Mouse (Mus musculus): ENCODE results near the gene Gm45713. TPM values are rescaled to one million over a fixed set of nuclear protein-coding genes. Genes with fewer than 3 reads are reported as not detected.
A peak's percentile ranks its signal among the peaks of the same experiment; 100 is the strongest.
"Not testable (repeated sequence)": the region's sequence is repeated elsewhere in the genome, so short reads cannot be mapped to it uniquely, and the experiment has no call there.

The Gm45713 gene
- total RNA-seq, 2 experiments from 2014 or later = not detected

GRCm38 (mm10) chr7:45163735-45164490, 27.9 kb upstream of the Gm45713 start, which contains the start of gene Slc17a7:
Gene Slc17a7 (plus strand): TSS chr7:45163949.
- intact Hi-C loops (cut with DNase I; ENCODE audit: low total_unique reads) = no loop called here
- no peak for DNase-seq

GRCm38 (mm10) chr7:45162996-45163615, 27.1 kb upstream of the Gm45713 start:
- no peak for DNase-seq
- intact Hi-C loops (cut with DNase I; ENCODE audit: low total_unique reads) = no loop called here

GRCm38 (mm10) chr7:45162551-45162950, 26.5 kb upstream of the Gm45713 start:
- intact Hi-C loops (cut with DNase I; ENCODE audit: low total_unique reads) = no loop called here

GRCm38 (mm10) chr7:45161612-45162473, 25.8 kb upstream of the Gm45713 start:
- intact Hi-C loops (cut with DNase I; ENCODE audit: low total_unique reads) = no loop called here
- peak; percentile 90 for DNase-seq

More at GRCm38 (mm10) chr7:45162551-45162950, 26.5 kb upstream of the Gm45713 start:
- no peak for DNase-seq

- DNase-seq = no peak
- intact Hi-C loops (cut with DNase I; ENCODE audit: low total_unique reads) = no loop called here
These were observed 24.8 kb upstream of the Gm45713 start for GRCm38 (mm10) chr7:45160866-45161265.

- intact Hi-C loops (cut with DNase I; ENCODE audit: low total_unique reads) = no loop called here
- DNase-seq = no peak
These were observed 24.3 kb upstream of the Gm45713 start for GRCm38 (mm10) chr7:45160316-45160800.

GRCm38 (mm10) chr7:45158991-45159390, 23.0 kb upstream of the Gm45713 start:
- intact Hi-C loops (cut with DNase I; ENCODE audit: low total_unique reads) = loop anchor here (2.0 kb wide), 1 partner anchor 42 kb away; no protein-coding TSS in a partner anchor
- DNase-seq = no peak

GRCm38 (mm10) chr7:45157459-45157858, 21.4 kb upstream of the Gm45713 start:
- no peak for DNase-seq
- intact Hi-C loops (cut with DNase I; ENCODE audit: low total_unique reads) = no loop called here

- intact Hi-C loops (cut with DNase I; ENCODE audit: low total_unique reads) = no loop called here
- DNase-seq = no peak
These were observed 20.2 kb upstream of the Gm45713 start for GRCm38 (mm10) chr7:45156206-45156605.

GRCm38 (mm10) chr7:45155590-45155989, 19.6 kb upstream of the Gm45713 start:
- intact Hi-C loops (cut with DNase I; ENCODE audit: low total_unique reads) = no loop called here
- DNase-seq = no peak

- intact Hi-C loops (cut with DNase I; ENCODE audit: low total_unique reads) = no loop called here
- peak; percentile 74 for DNase-seq
These were observed 19.0 kb upstream of the Gm45713 start for GRCm38 (mm10) chr7:45154993-45155514.

GRCm38 (mm10) chr7:45154096-45154992, 18.3 kb upstream of the Gm45713 start, which contains the start of the genes Pih1d1 and Aldh16a1:
Gene Pih1d1 (plus strand): TSS chr7:45154303.
Gene Aldh16a1 (minus strand): TSS chr7:45154584.
- intact Hi-C loops (cut with DNase I; ENCODE audit: low total_unique reads) = no loop called here

GRCm38 (mm10) chr7:45153586-45153985, 17.6 kb upstream of the Gm45713 start:
- intact Hi-C loops (cut with DNase I; ENCODE audit: low total_unique reads) = no loop called here
- DNase-seq = no peak

More at GRCm38 (mm10) chr7:45154096-45154992, 18.3 kb upstream of the Gm45713 start, which contains the start of the genes Pih1d1 and Aldh16a1:
- DNase-seq = peak; percentile 98

GRCm38 (mm10) chr7:45153052-45153451, 17.0 kb upstream of the Gm45713 start:
- DNase-seq; intact Hi-C loops (cut with DNase I; ENCODE audit: low total_unique reads): not testable (repeated sequence)

GRCm38 (mm10) chr7:45151303-45151702, 15.3 kb upstream of the Gm45713 start:
- intact Hi-C loops (cut with DNase I; ENCODE audit: low total_unique reads) = no loop called here
- DNase-seq = peak; percentile 52

GRCm38 (mm10) chr7:45150321-45150720, 14.3 kb upstream of the Gm45713 start:
- intact Hi-C loops (cut with DNase I; ENCODE audit: low total_unique reads) = no loop called here
- DNase-seq = no peak

GRCm38 (mm10) chr7:45149545-45149944, 13.5 kb upstream of the Gm45713 start:
- peak; percentile 36 for DNase-seq

GRCm38 (mm10) chr7:45148534-45149098, 12.6 kb upstream of the Gm45713 start:
- DNase-seq = no peak
- intact Hi-C loops (cut with DNase I; ENCODE audit: low total_unique reads) = no loop called here

More at GRCm38 (mm10) chr7:45149545-45149944, 13.5 kb upstream of the Gm45713 start:
- intact Hi-C loops (cut with DNase I; ENCODE audit: low total_unique reads) = no loop called here

Measured in gastrocnemius, postnatal 14 days (tissue).